Mouse (Mus musculus) right cerebral cortex, postnatal 4 days (tissue): Measurements from ENCODE around the gene Twnk.
"Not testable (repeated sequence)": the region's sequence is repeated elsewhere in the genome, so short reads cannot be mapped to it uniquely, and the experiment has no call there.

Source experiments
- DNase-seq: peaks from one replicate; pipeline ENCODE4 v3.0.0-alpha.2; 2022

Twnk gene

GRCm38 (mm10) chr19:45025937-45026568, 20.6 kb downstream of the Twnk start:
- DNase-seq, result no peak

DNA sequence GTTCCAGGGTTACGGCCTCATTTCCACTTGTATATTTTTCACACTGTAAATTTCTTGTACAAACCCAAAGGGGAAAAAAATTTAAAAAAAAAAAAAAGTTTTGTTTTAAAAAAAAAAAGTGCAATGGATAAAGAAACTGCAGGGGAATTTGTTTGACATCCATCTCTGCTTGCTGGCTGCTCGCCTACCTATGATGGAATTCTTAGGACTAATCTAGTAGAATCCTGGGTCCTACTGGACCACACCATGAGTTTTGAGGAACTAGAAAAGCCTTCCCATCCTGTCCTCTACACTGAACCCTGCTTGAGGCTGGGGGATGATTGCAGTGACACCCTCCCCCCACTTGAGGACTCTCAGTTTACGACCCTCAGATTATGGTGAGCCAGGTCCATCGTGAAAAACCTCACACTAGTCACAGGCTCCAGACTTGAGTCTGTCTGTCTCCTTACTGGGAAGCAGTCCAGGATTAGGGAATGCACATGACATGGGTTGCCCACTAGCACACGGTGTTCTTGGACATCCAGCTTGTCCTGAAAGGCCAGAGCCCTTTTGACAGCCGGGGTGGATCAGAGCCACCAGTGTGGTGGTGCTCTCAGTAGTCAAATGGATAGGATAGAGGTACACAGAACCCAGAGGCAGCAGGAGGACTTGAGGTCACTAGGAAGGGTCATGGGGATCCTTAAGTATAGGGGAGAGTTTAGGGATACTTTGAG, 21.7 kb downstream of the Twnk start:
- DNase-seq, result no peak

- DNase-seq, result no peak
These were observed 22.4 kb downstream of the Twnk start for GRCm38 (mm10) chr19:45027848-45028247.

DNA sequence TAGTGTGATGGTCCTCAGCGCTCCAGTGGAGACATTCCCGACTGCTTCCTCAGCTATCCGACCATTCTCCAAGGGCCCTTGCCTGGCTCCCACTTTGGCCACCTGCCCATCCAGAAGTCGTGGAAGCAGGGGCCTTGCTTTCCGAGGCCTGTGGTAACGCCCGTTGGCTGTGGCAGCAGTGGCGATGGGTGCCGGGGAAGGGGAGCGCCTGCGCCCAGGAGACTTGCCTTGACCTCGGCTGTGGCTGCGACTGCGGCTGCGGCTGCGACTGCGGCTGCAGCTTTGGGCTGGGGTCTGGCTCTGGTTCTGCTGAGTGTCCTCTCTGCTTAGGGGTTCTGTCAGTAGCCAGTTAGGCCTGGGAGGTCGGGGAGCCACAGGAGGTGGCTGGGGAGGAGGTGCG, 23.3 kb downstream of the Twnk start:
- no peak for DNase-seq

GRCm38 (mm10) chr19:45029571-45029970, 24.1 kb downstream of the Twnk start:
- DNase-seq, result no peak

- peak; percentile 68 for DNase-seq
These were observed 24.6 kb downstream of the Twnk start for GRCm38 (mm10) chr19:45030111-45030510.

DNA sequence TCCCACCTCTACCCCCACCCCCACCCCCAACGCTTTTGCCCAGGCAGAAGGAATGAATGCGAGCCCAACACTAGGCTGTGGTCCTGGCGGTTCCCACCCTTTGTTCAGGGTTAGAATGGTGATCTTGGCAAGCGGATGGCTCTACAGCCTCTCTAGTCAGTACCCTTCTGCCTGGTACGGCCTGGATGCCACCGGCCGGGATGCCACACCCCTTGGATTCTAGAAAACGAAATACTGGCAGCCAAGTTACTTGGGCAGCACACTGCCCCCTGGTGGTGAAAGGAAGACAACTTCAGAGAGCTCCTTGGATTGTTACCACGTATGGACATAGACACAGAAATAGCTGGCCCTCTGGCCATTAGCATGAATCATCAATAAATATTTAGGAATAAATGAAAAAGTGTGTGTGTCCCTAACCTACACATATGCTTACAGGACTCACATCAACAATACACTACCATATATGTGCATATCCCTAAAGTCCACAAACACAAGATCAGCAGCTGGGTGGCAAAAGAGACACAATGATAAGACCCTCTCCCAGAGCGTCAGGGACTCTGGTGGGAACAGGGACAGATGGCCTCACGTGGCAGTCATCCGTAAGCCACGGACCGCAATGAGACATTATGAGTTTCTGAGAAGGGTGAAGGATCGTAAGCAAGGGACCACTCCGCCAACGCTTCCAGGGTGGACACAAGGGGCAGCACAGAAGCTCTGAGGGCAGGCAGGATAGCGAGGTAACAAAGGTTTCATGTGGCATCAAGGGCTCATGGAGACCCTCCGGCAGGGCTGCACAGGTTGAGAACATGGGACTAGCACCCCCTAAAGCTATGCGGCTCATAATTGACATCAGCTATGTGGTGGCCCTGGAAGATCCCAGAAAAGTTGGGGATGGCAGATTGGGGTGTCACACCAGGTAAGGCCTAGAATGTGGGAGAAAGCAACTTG, 25.6 kb downstream of the Twnk start:
- peak; percentile 81 for DNase-seq

DNA sequence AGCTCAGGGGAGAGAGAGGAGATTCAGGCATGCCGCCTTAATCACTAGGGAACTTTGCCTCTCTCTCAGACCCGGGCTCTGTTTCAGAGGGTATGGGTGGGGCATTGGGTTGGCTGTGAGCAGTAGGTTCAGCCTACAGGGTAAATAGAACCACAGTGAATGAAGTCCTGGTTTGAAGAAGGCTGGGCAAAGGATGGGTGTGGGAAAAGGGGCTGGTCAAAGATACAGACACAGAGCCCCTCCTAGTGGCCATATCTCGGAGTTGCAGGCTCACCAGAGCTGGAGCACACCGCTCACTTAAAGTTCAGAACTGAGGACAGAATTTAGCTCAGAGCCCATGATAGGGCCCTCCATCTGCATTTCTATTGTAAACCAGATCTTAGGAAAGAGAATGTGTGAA, 26.3 kb downstream of the Twnk start:
- DNase-seq, result peak; percentile 69

DNA sequence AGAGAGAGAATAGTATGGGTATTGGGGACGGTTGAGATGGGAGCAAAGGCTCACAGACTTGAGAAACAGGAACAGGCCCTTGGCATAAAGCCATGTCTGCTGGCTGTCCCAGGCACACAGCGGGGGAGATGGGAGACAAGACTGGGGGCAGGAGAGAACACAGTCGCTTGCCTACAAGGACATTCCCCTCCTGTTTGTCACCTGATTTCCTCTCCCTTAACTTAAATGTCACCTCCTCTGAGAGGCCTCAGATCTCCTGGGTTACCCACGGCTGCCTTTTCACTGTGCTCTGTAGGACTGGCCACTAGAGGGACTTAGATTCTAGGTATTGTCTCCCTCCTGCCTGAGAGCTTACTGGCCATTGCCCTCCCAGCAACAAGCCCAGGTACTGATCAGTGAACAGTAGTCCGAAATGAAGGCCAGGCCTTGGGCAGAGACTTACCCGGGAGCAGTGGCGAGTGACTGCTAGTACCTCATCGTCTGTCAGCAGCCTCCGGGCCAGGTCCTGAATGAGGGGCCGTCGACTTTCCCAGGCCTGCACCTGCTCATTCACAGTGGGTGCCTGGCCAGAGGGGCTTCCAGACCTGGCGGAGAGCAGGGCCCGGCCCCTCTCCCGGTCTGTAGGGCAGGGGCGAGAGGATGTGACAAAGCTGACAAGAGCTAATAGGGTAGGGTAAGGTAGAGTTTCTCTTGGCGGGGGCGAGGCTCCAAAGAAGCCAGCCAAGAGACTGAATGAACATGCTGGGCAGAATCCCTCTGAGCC, 27.3 kb downstream of the Twnk start:
- no peak for DNase-seq

DNA sequence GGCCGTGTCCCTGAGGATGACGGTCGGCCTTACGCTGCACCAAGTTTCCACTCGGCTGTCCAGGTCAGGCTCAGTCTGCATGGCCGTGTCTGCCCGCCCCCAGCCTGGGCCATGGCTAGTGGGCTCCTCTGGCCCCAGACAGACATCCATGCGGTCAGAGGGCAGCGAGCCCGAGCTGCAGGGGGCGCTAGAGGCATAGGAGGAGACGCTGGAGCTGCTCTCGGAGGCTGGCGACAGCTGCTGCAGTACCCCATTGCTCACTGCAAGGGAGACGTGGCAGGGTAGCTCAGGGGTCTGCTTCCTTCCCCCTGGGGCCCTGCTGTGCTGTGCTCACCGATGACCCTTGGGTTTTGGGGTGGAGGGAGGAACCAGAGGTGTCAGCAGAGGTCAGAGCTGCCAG, 31.4 kb downstream of the Twnk start:
- DNase-seq, result peak; percentile 63

DNA sequence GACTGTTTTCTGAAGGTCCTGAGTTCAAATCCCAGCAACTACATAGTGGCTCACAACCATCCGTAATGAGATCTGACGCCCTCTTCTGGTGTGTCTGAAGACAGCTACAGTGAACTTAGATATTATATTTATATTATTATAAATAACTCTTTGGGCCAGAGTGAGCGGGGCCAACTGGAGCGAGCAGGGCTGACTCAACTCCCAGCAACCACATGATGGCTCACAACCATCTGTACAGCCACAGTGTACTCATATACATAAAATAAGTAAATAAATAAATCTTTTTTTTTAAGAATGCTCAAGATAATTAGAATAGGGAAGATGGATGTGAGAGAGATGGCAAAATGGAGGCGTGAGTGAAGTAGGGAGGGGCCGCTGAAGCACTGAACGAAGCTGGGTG, 32.7 kb downstream of the Twnk start:
- not testable (repeated sequence) for DNase-seq

DNA sequence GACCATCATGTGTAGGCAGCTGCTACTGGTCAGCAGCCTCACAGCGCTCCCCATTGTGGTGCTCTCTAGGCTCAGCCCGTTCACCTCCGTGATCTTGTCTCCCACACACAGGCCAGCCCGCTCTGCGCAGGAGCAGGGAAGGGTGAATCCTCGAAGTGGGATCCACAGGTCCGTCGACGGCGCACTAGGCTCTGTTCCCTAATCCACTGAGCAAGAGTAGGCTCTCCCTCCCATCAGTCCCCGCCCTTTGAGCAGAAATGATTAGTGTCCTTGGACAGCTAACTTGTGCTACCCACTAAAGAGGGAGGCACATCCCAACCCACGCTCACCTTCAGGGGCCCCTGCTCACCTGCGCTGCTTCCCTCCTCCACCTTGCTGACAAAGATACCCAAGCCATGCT, 34.8 kb downstream of the Twnk start:
- DNase-seq, result no peak

DNA sequence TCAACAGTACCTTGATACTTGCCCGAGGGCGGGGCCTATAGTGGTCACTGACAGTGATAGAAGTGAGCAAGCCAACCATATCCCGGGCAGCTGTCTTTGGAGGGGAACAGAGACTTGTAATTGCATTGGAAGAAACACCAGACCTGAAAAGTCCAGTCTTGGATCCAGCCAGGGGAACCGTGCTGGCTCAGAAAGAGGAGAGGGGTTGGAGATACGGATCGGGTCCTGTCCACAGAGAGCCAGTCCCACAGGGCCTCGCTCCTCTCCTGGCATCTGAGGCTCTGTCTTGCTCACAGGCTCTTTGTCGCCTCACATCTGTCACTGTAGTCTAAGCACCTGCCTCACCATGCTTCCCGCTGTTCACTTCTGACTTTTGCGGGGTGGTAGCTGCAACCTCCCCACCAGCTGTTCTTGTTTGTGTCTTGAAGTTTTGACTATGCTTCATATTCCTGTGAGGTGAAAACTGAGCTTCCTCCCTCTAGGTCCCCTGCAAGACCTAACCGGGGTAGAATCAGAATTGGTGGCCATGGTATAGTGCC, 39.0 kb downstream of the Twnk start:
- no peak for DNase-seq

GRCm38 (mm10) chr19:45045236-45045635, 39.8 kb downstream of the Twnk start:
- DNase-seq, result no peak

GRCm38 (mm10) chr19:45045651-45046050, 40.2 kb downstream of the Twnk start, which contains the start of gene Pdzd7:
Gene Pdzd7, minus strand, starts transcription at chr19:45045717.
- DNase-seq, result no peak

GRCm38 (mm10) chr19:45046523-45047321, 41.3 kb downstream of the Twnk start:
- peak; percentile 88 for DNase-seq

- peak; percentile 95 for DNase-seq
These were observed 42.0 kb downstream of the Twnk start, which contains the start of gene Sfxn3 for GRCm38 (mm10) chr19:45047417-45047934. Gene Sfxn3, plus strand, starts transcription at chr19:45047503.

DNA sequence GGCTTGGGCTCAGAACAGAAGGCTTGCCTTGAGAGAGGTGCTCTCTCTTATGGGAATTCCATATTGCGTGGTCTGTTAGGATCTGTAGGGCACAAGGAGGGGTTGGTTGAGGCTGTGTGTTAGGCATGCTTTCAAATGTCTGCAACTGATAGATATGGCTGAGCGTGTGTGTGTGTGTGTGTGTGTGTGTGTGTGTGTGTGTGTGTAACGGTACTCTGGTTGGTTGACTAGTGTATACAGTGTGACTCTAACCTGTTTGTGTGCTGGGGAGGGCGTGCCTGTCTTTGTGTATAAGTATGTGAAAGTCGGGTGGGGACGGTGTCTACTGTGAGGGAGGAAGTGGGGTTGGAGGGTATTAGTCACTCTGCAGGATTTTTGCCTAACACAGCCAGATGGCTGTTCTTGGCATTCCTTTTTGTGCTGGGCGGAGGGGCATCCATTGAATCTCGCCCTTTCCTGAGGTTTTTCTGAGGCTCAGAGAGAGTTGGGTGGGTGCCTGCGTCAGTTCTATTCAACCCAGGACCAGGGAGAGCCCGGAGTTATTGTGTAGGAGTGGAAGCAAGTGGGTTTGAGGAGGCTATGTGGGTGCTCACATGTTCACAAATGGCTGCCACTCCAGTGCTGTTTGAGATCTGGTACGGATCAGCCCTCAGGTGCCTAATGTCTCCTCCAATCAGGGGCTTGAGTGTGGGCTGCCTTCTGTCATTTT, 42.6 kb downstream of the Twnk start:
- peak; percentile 47 for DNase-seq

DNA sequence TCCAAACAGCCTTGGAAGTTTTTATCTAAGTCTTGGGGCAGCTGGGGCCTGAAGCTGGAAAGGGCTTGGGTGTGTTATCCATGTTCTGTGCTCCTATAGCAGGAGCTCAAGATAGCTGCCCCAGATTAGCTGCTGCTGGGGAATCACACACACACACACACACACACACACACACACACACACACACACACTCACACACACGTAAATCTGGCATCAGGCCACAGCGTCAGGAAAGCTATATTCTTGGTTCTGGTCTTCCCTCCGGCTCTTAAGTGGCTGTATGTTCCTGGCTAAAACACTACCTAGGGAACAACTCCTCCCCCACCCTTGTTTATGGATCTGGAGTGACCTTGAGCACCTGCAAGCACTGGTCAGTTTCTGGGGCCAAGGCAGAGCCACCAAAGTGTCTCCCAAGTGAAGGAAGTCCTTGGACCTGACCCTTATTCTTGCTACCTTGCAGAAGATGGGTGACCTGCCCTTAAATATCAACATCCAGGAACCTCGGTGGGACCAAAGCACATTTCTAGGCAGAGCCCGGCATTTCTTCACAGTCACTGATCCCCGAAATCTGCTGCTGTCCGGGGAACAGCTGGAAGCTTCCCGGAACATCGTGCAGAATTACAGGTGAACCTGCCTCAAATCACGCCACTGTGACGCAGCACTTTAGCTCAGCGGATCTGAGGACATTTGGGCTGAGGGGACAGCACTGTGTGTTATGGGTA, 43.3 kb downstream of the Twnk start:
- no peak for DNase-seq

- DNase-seq, result no peak
These were observed 44.1 kb downstream of the Twnk start for GRCm38 (mm10) chr19:45049523-45049922.
